Mouse (Mus musculus) ES-Bruce4 (cell line): ENCODE measurements around the gene Nck2. TPM values are rescaled to one million over a fixed set of nuclear protein-coding genes. Genes with fewer than 3 reads are reported as not detected.
A peak's percentile ranks its signal among the peaks of the same experiment; 100 is the strongest.

Experiments
- H3K27ac ChIP-seq: 2 replicates; pipeline ENCODE4 v1.5.1; 2012; ENCODE audit warnings: low read length, inconsistent platforms; ENCODE audit not compliant: insufficient read depth
- H3K27me3 ChIP-seq: 2 replicates; pipeline ENCODE4 v1.6.1; 2012; ENCODE audit warnings: mild to moderate bottlenecking, low read length, inconsistent platforms; ENCODE audit not compliant: control insufficient read depth, poor library complexity, insufficient read depth, severe bottlenecking
- H3K36me3 ChIP-seq: 2 replicates; pipeline ENCODE4 v1.6.1; 2012; ENCODE audit warnings: inconsistent platforms, mild to moderate bottlenecking, low read length, moderate library complexity; ENCODE audit not compliant: control insufficient read depth, poor library complexity, insufficient read depth, severe bottlenecking
- H3K4me1 ChIP-seq: one replicate; pipeline ENCODE4 v1.8.1; 2011; ENCODE audit warnings: low read length; ENCODE audit not compliant: control insufficient read depth, insufficient read depth
- H3K4me3 ChIP-seq: 2 replicates; pipeline ENCODE4 v1.5.1; 2011; ENCODE audit warnings: low read depth, mild to moderate bottlenecking, low read length
- H3K9ac ChIP-seq: 2 replicates; pipeline ENCODE4 v1.6.1; 2012; ENCODE audit warnings: low read depth, mild to moderate bottlenecking, inconsistent platforms; ENCODE audit not compliant: poor library complexity, severe bottlenecking
- H3K9me3 ChIP-seq: replicated peaks from 2 replicates; pipeline ENCODE4 v1.6.1; 2012; ENCODE audit warnings: mild to moderate bottlenecking, low read length, inconsistent platforms; ENCODE audit not compliant: control insufficient read depth, poor library complexity, insufficient read depth, severe bottlenecking
- CTCF ChIP-seq: IDR thresholded peaks from one replicate; pipeline ENCODE4 v1.8.1; 2011; ENCODE audit warnings: low read depth, low read length
- EP300 ChIP-seq: IDR thresholded peaks from 2 replicates; pipeline ENCODE4 v1.6.1; 2011; ENCODE audit warnings: low read depth, low read length; ENCODE audit not compliant: insufficient read depth
- POLR2A ChIP-seq: IDR thresholded peaks from one replicate; pipeline ENCODE4 v1.8.1; 2011; ENCODE audit warnings: low read length; ENCODE audit not compliant: insufficient read depth
- polyA plus RNA-seq: library from polyadenylated mRNA; stranded (reverse); fragments of >200 nt; gene quantifications from 2 replicates; pipeline ENCODE4 v1.2.4, GENCODE M21; 2011; ENCODE audit warnings: low read depth; ENCODE audit not compliant: missing spikeins, insufficient read depth, insufficient read length

Nck2 gene
- polyA plus RNA-seq, 1 experiment: 21.2 TPM

DNA sequence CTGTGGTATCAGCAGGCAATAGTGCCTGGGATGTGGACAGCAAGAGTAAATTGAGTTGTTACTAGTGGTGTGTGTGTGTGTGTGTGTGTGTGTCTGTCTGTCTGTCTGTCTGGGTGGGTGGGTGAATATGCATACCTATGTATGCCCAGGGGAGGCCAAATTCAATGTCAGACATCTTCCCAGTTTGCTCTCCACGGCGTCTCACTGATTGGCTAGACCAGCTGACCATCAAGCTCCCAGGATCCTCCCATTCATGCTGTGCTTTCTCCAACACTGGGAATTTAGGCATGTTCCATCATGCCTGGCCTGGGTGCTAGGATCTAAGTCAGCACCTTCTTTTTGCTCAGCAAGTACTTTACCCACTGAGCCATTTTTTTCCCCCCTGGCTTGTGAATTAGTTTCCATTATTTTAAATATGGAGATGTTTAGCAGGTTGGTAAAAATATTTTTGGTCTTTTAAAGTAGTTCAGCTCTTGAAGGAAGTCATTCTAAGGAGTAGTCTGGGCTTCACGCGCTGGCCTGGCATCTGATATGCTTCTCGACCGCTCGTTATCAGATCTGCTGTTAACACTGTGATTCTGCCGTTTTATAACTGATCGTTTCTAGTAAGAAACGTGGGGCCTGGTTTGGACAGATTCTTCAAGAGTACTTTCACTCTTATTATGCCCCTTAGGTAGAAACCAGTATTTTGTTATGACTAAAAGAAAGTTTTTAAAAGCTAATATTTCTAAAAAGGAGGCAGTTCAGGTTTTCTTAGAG lies 26.2 kb downstream of the Nck2 start:
- Histone ChIP-seq H3K4me1 (peaks cover 1% of the 10 kb centered on the region), H3K9me3 (no peaks in the 10 kb centered on the region), H3K9ac (no peak overlapping the region), H3K4me3 (no peak overlapping the region), H3K36me3 (no peaks in the 10 kb centered on the region), H3K27me3 (no peaks in the 10 kb centered on the region), H3K27ac (no peak overlapping the region)
- TF ChIP-seq CTCF (no peak), POLR2A (no peak), EP300 (no peak)

DNA sequence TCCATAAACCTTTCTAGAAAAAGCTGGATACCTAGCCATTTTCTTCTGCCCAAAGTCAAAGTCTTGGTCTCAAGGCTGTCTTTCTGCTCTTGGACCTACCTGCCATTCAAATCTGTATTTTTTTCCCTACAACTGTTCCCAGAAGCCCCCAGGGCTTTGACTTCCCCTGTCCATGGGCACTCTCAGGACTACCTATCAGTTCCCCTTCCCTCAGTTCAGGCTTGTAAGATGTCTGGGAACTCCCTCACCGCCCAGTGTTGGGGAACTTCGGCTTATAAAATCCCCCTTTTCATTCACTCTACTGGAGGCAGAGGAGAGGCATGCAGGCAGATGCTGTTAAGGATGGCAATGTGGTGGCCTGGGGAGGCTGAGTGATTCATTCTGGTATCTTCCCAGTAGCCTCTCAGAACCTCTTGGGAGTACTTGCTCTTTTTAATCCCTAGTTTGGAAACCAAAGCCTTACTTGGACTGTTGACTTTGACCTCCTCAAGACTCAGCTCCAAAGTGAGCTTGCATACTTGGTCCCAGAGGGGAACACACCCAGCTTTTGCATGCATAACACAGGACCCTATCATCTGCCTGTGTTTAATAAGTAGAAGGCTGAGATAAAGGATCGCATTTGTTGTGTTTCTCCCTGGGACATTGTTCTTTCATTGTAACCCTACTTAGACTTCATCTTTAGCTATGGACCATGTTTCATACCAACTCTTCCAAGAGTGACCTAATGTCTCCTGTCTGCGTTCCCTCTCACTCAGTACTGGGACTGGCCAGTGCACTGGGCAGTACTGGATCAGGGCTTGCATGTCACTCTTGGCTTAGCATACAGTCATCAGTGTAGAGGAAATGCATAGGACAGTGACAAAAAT lies 27.0 kb downstream of the Nck2 start:
- peaks cover 1% of the 10 kb centered on the region for H3K4me1 ChIP-seq
- H3K9ac ChIP-seq: no peak overlapping the region
- no peak for TF ChIP-seq EP300
- TF ChIP-seq POLR2A: no peak
- H3K27me3 ChIP-seq: no peaks in the 10 kb centered on the region
- no peak overlapping the region for H3K27ac ChIP-seq
- H3K9me3 ChIP-seq: no peaks in the 10 kb centered on the region
- H3K4me3 ChIP-seq: no peak overlapping the region
- H3K36me3 ChIP-seq: no peaks in the 10 kb centered on the region

DNA sequence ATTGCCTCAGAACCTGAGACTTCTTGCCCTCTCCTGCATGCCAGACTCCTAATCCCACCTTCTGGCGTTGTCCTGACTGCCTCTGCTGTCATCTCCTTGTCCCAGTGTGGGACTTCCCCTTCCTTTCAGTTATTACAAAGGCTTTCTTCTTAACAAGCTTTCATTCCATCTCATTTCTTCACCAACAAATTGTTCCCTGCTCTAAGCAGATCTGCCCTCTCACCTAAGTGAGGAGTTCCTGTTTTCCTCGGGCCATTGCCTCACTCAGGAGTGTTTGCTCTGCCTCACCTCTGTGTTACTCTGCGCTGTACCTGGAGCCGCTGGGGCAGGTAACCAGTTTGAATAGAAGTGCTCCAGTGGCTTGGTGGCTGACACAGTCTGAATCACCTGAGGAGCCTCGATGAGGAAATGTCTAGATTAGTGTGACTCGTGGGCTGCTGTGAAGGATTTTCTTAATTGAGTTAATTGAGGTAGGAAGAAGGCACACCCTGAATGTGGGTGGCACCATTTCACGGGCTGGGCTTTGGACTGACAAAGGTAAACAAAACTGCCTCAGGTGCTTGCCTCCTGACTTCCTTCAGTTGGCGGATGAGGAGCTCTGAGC lies 27.8 kb downstream of the Nck2 start:
- 0 out of 2 replicates have a peak overlapping the region, but pooled peaks have one; percentile 6 for H3K27ac ChIP-seq
- TF ChIP-seq EP300: no peak
- no peak for TF ChIP-seq CTCF
- TF ChIP-seq POLR2A: no peak
- H3K36me3 ChIP-seq: no peaks in the 10 kb centered on the region
- H3K4me3 ChIP-seq: no peak overlapping the region
- H3K9ac ChIP-seq: no peak overlapping the region
- H3K27me3 ChIP-seq: no peaks in the 10 kb centered on the region
- H3K9me3 ChIP-seq: no peaks in the 10 kb centered on the region
- H3K4me1 ChIP-seq: peaks cover 1% of the 10 kb centered on the region

DNA sequence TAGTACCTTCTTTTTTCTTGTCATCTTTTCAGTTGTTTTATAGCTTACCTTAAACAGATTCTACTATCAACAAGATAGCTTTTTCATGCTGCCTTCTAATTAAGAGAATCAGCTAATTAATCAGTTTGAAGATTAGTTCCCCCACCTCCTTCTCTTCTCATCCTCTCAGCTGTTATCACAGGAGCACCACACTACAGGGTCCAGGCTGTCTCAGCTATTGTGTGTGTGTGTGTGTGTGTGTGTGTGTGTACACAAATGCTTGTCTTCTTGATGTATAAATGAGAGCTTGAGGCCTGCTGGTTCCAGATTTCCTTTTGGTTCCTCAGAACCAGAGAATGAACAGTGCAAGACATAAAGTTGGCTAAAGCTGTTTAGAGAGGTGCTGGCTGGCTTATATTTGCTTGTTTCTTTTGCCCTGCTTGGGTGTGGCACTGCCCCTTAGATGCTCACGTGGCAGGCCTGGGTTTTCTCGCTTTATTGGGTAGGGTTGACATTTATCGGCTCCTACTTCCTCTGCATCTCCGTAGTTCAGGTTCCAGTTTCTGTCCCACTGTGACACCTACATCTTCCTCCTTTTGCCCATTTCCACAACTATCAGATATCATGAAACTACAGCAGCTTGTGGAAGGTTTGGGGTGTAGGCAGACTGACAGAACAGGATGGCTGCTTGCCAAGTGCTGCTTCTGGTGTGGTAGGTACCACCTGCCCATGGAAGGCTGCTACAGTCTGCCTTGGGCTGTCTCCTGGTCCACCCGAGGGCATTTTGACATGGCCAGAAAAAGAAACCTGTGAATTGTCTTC lies 29.6 kb downstream of the Nck2 start:
- no peak overlapping the region for H3K9ac ChIP-seq
- H3K4me1 ChIP-seq: peaks cover 1% of the 10 kb centered on the region
- H3K4me3 ChIP-seq: no peak overlapping the region
- TF ChIP-seq CTCF (no peak), POLR2A (no peak), EP300 (no peak)
- no peaks in the 10 kb centered on the region for H3K27me3 ChIP-seq
- H3K9me3 ChIP-seq: no peaks in the 10 kb centered on the region
- H3K27ac ChIP-seq: no peak overlapping the region
- no peaks in the 10 kb centered on the region for H3K36me3 ChIP-seq

DNA sequence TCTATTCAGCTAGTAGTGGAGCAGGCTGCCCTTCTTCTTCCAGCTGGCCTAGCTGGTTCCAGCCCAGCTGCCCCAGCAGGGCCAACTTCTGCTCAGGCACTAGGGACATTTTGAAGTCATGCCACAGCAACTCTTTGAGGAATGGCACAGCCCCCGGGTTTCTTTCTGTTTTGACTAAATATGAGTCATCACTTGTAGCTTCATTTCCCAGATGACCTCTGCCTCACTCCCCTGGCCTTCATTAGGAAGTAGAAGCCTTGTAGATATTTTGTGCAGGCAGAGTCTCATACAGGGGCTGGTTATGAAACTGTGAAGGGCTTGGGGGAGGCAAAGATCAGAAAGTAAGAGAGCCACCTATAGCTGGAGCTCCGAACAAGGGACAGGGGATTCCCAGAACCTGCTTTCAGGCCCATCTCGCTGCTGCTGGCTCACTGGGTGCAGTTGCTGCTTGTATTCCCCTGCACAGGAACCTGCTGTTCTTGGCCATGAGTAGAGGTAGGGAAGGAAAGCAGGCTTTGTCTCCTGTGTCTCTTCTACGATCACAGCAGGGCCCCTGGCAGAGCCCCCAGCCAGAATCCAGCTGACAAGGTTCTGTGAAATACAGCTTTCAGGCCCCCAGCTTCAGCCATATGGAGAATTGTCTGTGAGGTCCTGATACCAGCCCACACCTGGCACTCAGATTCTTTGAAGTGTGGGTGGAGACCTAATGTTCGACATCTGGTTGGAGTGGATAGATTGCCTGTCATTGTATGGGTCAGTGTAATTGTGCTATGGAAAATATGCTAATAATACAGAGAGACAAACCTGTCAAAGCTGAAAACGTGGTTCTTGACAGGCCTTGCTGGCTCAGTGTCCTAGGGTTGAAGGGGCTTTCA lies 30.4 kb downstream of the Nck2 start:
- Histone ChIP-seq H3K9me3 (no peaks in the 10 kb centered on the region), H3K36me3 (no peaks in the 10 kb centered on the region), H3K27me3 (no peaks in the 10 kb centered on the region), H3K27ac (no peak overlapping the region), H3K4me1 (peaks cover 1% of the 10 kb centered on the region), H3K9ac (no peak overlapping the region), H3K4me3 (no peak overlapping the region)
- no peak for TF ChIP-seq EP300
